Mouse (Mus musculus) small intestine, adult 2 months (tissue): ENCODE data around the gene Vax2. TPM values are rescaled to one million over a fixed set of nuclear protein-coding genes. Genes with fewer than 3 reads are reported as not detected.

Source experiments
- H3K27ac ChIP-seq: fragments of 200-500 bp; 2 replicates; pipeline ENCODE4 v1.5.1; 2012; ENCODE audit warnings: low read depth, low read length, control low read depth, inconsistent platforms; ENCODE audit not compliant: insufficient read depth
- H3K27me3 ChIP-seq: fragments of 200-500 bp; 2 replicates; pipeline ENCODE4 v1.6.1; 2012; ENCODE audit warnings: mild to moderate bottlenecking, moderate library complexity, low read length, inconsistent platforms; ENCODE audit not compliant: control insufficient read depth, insufficient read depth
- H3K36me3 ChIP-seq: fragments of 200-500 bp; 2 replicates; pipeline ENCODE4 v1.6.1; 2012; ENCODE audit warnings: mild to moderate bottlenecking, low read length, control low read depth, inconsistent platforms; ENCODE audit not compliant: control insufficient read depth, insufficient read depth
- H3K4me1 ChIP-seq: fragments of 200-500 bp; 2 replicates; pipeline ENCODE4 v1.6.1; 2012; ENCODE audit warnings: low read length, inconsistent platforms, mixed read lengths; ENCODE audit not compliant: control insufficient read depth, insufficient read depth, insufficient read length
- H3K4me3 ChIP-seq: fragments of 200-500 bp; 2 replicates; pipeline ENCODE4 v1.5.1; 2012; ENCODE audit warnings: low read depth, mild to moderate bottlenecking, control low read depth, inconsistent platforms, low read length, moderate library complexity
- CTCF ChIP-seq: fragments of 200-500 bp; IDR thresholded peaks from 2 replicates; pipeline ENCODE4 v1.5.1; 2012; ENCODE audit warnings: low read depth, mild to moderate bottlenecking, control low read depth, inconsistent platforms, low read length, moderate library complexity, mixed read lengths; ENCODE audit not compliant: insufficient replicate concordance, insufficient read length; ENCODE audit errors: extremely low read depth
- POLR2A ChIP-seq: fragments of 200-500 bp; IDR thresholded peaks from 2 replicates; pipeline ENCODE4 v1.6.1; 2012; ENCODE audit warnings: low read depth, mild to moderate bottlenecking, control low read depth, inconsistent platforms, low read length, moderate library complexity
- WGBS: fragments of 180-500 bp; shearing (Covaris S2); methylation state at CpG from one replicate; pipeline ENCODE4 v1.1.7; 2018; 5-methylcytosine and 5-hydroxymethylcytosine counted together
- polyA plus RNA-seq: library from polyadenylated mRNA; depleted of rRNA; stranded (reverse); fragments of >200 nt; gene quantifications from 2 replicates; pipeline ENCODE4 v1.2.3, GENCODE M21; 2012; rRNA removed

Gene Vax2
- polyA plus RNA-seq, 1 experiment: not detected

- Histone ChIP-seq H3K4me3 (peak within 1 kb of the TSS; percentile 94), H3K27ac (peak within 1 kb of the TSS; percentile 93), H3K4me1 (peaks cover 5% of the 10 kb centered on the region; the same call in 1 of the 2 replicates), H3K27me3 (no peaks in the 10 kb centered on the region), H3K36me3 (peaks cover 13% of the 10 kb centered on the region)
- under 1% methylated on average over 45 of the region's 45 CpGs for WGBS
- TF ChIP-seq POLR2A (peak; percentile 79), CTCF (peak; percentile 84)
Observed at GRCm38 (mm10) chr6:83775638-83776293, 64.7 kb downstream of the Vax2 start, which contains the start of gene Tex261. Gene Tex261 (minus strand): TSS chr6:83775813.

DNA sequence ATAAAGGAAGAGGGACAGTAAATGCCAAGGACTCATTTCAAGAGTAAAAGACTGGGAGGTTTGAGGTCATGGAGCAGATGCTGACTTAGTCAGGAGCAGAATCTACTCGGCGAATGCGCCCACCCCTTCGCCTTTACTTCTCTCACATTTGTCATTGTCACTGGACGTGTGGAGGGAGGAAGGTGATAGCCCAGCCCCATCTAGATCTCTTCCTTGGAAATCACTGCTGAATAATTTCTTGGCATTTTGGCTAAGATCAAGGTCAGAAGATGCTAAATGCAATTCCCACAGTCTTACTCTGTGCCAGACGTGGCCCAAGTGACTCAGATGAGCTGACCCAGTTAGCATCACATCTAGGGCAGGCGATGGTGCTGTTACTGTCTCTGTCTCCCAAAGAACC is 67.2 kb downstream of the Vax2 start:
- Histone ChIP-seq H3K36me3 (peaks cover 1% of the 10 kb centered on the region), H3K4me1 (peaks cover 5% of the 10 kb centered on the region; the same call in 1 of the 2 replicates), H3K4me3 (no peak overlapping the region), H3K27me3 (no peaks in the 10 kb centered on the region), H3K27ac (no peak overlapping the region)
- WGBS: 89% methylated on average over 7 of the region's 7 CpGs
- no peak for TF ChIP-seq CTCF
- no peak for TF ChIP-seq POLR2A

GRCm38 (mm10) chr6:83779026-83779425 is 68.0 kb downstream of the Vax2 start:
- TF ChIP-seq POLR2A: no peak
- TF ChIP-seq CTCF: peak; percentile 77; the same call in 1 of the 2 replicates
- H3K27ac ChIP-seq: no peak overlapping the region
- WGBS: 6% methylated on average over 5 of the region's 5 CpGs
- no peak overlapping the region for H3K4me3 ChIP-seq
- H3K36me3 ChIP-seq: no peaks in the 10 kb centered on the region
- peaks cover 5% of the 10 kb centered on the region; the same call in 1 of the 2 replicates for H3K4me1 ChIP-seq
- no peaks in the 10 kb centered on the region for H3K27me3 ChIP-seq

- Histone ChIP-seq H3K27ac (no peak overlapping the region), H3K36me3 (no peaks in the 10 kb centered on the region), H3K27me3 (no peaks in the 10 kb centered on the region), H3K4me3 (no peak overlapping the region), H3K4me1 (no peaks in the 10 kb centered on the region; the same call in 1 of the 2 replicates)
- TF ChIP-seq CTCF: no peak
- TF ChIP-seq POLR2A: no peak
- 59% methylated on average over 3 of the region's 3 CpGs for WGBS
Observed at GRCm38 (mm10) chr6:83786426-83786825, 75.4 kb downstream of the Vax2 start.

Other genes starting within 250 kb of the Vax2 start
- gene Dguok, start 204.3 kb upstream of the Vax2 start, polyA plus RNA-seq: 12.4 and 19.7 TPM in 2 replicates
- gene Actg2, start 175.0 kb upstream of the Vax2 start, polyA plus RNA-seq: 316 and 353 TPM in 2 replicates
- 4.4 and 9.5 TPM in 2 replicates for gene Stambp, start 138.5 kb upstream of the Vax2 start, polyA plus RNA-seq
- not detected in 2 replicates for gene Clec4f, start 55.1 kb upstream of the Vax2 start, polyA plus RNA-seq
- gene Cd207, start 33.4 kb upstream of the Vax2 start, polyA plus RNA-seq: not detected in 2 replicates
- not detected in 2 replicates for gene Atp6v1b1, start 31.7 kb downstream of the Vax2 start, polyA plus RNA-seq
- not detected in 2 replicates for gene Ankrd53, start 51.4 kb downstream of the Vax2 start, polyA plus RNA-seq
- 53.8 and 90.5 TPM in 2 replicates for gene Tex261, start 64.5 kb downstream of the Vax2 start, polyA plus RNA-seq
- gene Nagk, start 83.7 kb downstream of the Vax2 start, polyA plus RNA-seq: 11.1 and 25.8 TPM in 2 replicates
- 1.4 TPM in 2 replicates for gene Paip2b, start 120.5 kb downstream of the Vax2 start, polyA plus RNA-seq
- 1.8 and 2.9 TPM in 2 replicates for gene Zfp638, start 155.8 kb downstream of the Vax2 start, polyA plus RNA-seq